Mouse (Mus musculus) embryonic stem cell, embryonic (primary cell): ENCODE results near the gene Gm136.

Experiments used
- CTCF ChIA-PET, 4 experiments: fragments of 300-600 bp in 2 of 4; fragments of 350-600 bp in 2 of 4; sonication (Branson Sonifier 250); formaldehyde crosslinking; loops; one replicate each; lab custom pipeline; 2022; ENCODE audit warnings: inconsistent platforms in 2 of 4; lab: Charles Lee
- POLR2A ChIA-PET, 4 experiments: fragments of 300-600 bp in 2 of 4; fragments of 350-600 bp in 2 of 4; sonication (Branson Sonifier 250); formaldehyde crosslinking; loops; one replicate each; lab custom pipeline; 2022; ENCODE audit warnings: antibody characterized with exemption in 4 of 4, inconsistent platforms in 1 of 4; lab: Charles Lee

Gene Gm136

DNA sequence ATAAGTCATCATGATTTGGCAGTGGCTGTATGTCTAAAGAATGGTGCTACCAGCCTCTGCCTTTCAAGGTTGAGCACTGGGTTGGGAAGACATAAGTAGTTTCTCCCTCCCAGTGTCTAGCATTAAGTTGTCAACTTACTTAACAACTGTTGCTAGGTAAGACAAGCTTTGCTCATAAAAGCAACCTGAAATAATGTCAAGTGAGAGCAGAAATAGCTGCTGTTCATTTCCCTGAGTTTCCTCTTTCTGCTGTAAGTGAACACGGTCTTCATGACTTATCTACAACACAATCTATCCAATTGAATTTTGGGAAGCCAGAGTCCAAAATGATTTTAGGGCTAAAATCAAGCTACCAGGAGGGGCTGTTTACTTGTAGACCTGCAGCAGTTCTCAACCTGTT lies at the start of gene Gm136:
Gm136 (minus strand) TSS at position 101 of the 400 bp plus-strand sequence.
- ChIA-PET CTCF (no interaction called here), POLR2A (interaction anchor here in 1 of 4 experiments (1.7 to 2.6 kb wide), 2 partner anchors 11 to 12 kb away, joined by 3 to 7 read pairs; no protein-coding TSS in a partner anchor)

DNA sequence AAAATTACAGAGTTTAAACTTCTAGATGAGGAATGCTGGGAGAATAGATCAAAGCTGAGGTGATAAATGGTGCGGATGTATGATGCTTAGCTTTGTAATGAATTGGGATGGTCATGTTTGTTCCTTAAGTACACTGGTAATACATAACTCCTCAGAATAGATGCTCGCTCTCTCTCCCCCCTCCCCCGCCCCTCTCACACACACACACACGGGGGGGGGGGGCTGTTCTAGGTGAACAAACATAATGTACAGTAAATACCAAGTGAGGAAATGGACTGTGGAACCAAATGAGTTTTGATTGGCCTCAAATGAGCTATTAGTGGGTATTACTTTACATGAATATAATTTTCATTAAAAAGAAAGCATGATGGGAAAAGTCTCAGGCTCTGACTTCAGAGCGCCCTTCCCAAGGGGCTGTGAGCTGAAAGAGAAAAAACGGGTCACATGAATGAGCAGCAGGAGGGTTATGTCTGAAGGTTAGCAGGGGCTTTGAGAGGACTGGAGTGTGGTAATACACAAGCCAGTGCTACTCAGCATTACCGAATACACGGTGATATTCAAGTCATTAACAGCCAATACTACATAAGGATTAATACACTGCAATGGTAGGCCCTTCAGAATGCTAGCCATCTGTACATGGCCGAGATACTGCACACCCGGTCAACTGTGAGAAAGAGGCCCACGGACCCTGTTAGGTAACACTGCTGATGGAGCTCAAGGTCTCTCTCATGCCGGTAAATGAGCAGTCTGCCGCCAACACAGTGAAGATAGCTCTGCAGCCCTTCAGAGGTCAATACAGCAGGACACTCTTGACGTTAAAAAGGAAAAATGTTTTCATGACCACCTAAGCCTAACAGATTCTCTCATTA lies 45.3 kb upstream of the Gm136 start:
- CTCF ChIA-PET: interaction anchor here in 3 of 4 experiments (0.7 to 1.3 kb wide), 3 partner anchors 17 to 223 kb away, joined by 3 to 5 read pairs (median 3); no protein-coding TSS in a partner anchor
- POLR2A ChIA-PET: interaction anchor here in 3 of 4 experiments (0.6 to 1.7 kb wide), 15 partner anchors 8 to 165 kb away, joined by 3 to 5 read pairs (median 3); partner anchors contain the start of genes Smim8 (in 1 of the 3) and Zfp292 (in 1 of the 3)

- ChIA-PET CTCF (interaction anchor here in 1 of 4 experiments (0.6 kb wide), 1 partner anchor 1490 kb away, joined by 3 read pairs; no protein-coding TSS in a partner anchor), POLR2A (interaction anchor here in 3 of 4 experiments (0.7 to 2.7 kb wide), 19 partner anchors 9 to 182 kb away, joined by 3 to 14 read pairs (median 4); partner anchors contain the start of genes Smim8 (in 1 of the 3) and Zfp292 (in 1 of the 3))
These were observed 41.9 kb upstream of the Gm136 start for GRCm38 (mm10) chr4:34798005-34798404.

DNA sequence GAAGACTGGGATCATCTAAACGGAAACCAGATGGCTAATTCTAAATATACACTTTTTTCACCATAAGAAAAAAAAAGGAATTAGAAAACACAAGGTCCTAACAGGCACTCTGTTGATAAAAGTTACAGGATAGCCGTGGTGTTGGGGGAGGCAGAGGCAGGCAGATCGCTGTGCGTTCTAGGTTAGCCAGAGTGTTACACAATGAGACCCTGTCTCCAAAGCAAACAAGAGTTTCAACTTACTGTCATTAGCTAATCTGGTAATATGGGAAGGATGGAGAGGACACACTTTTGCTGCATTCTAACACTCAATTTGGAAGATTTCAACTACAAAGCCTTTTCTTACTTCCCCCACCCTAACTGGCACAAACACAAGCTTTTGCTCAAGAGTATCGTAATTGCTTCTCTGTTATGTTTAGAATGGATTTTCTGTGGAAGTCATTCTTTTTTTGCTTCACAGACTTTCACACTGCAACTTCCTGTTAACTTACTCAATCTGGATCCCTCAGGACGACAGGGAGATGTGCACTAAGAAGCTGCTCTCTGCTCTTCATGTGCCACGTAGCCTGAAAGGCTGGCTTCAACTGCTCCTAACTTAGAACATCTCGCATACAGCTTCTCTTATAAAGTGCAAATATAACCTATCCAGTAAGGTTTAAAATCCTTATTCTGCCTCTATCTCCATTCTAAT lies 41.4 kb upstream of the Gm136 start:
- POLR2A ChIA-PET: interaction anchor here in 3 of 4 experiments (0.9 to 2.7 kb wide), 16 partner anchors 9 to 125 kb away, joined by 3 to 14 read pairs (median 4); partner anchors contain the start of genes Smim8 (in 1 of the 3) and Zfp292 (in 1 of the 3)
- CTCF ChIA-PET: interaction anchor here in 2 of 4 experiments (0.6 to 0.8 kb wide), 2 partner anchors 125 to 1489 kb away, joined by 3 to 9 read pairs; no protein-coding TSS in a partner anchor

DNA sequence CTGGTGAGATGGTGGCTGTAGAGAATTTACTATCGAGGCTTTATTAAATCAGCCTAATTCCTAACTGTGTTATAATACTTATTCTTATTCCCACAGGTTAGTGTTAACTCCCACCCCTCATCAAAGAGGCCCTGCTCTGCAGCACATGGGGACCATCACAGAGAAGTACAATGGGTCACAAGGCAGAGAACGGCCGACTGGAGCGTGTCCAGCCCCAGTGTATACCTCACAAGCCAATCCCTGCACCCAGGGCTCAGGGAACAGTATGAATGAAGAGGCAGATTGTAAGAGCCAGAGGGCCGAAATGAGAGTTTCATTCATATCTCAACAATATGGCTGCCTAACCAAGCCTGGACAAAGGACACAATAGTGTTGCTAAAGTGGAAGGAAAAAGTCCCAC lies 40.2 kb upstream of the Gm136 start:
- ChIA-PET CTCF (no interaction called here), POLR2A (interaction anchor here in 1 of 4 experiments (1.8 kb wide), 1 partner anchor 86 kb away, joined by 4 read pairs; the partner anchor contains the start of gene Zfp292)

DNA sequence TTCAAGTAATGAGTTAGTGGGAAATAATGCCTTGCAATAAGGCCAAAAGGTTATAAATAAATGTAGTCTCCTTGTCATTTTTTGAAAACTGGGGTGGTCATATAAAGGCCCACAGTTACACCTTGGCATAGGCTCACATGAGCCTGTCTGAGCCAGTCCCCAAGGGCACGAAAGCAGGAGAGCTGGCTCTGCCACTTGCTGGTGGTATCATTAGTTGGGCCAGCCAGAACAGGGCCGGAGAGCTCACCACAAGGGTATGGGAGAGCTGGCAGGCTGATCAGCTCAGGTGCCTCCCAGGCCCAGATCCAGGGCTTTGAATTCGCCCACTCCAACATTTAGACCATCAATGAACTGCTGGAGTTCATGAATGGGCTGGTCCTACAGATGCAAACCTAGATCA lies 30.4 kb upstream of the Gm136 start:
- ChIA-PET CTCF (interaction anchor here in 2 of 4 experiments (0.6 to 1.5 kb wide), 2 partner anchors 92 to 136 kb away, joined by 3 to 5 read pairs; no protein-coding TSS in a partner anchor), POLR2A (interaction anchor here in 2 of 4 experiments (1.1 to 3.5 kb wide), 3 partner anchors 8 to 120 kb away, joined by 3 to 19 read pairs (median 4); partner anchors contain the start of gene Smim8 (in 2 of the 2))

DNA sequence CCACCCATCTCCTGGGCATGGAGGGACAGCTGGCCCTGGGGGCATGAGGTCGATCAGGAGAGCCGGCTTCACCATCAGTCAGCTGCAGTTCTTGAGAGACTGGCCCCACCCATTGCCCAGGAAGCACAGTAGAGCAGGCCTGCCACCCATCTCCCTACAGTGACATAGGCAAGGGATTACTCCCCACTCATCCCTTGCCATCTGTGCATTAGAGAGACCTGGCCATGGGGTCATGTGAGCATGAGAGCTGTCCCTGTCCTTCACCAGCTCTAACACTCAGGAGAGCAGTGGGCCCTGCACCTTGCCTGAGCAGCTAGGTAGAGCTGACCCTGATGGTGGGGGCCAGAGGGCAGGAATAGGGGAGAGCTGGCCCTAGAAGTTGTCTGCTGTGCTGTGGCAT lies 29.6 kb upstream of the Gm136 start:
- POLR2A ChIA-PET: interaction anchor here in 3 of 4 experiments (0.6 to 1.8 kb wide), 11 partner anchors 9 to 129 kb away, joined by 3 to 7 read pairs (median 4); no protein-coding TSS in a partner anchor
- CTCF ChIA-PET: interaction anchor here in 3 of 4 experiments (0.5 to 1.5 kb wide), 8 partner anchors 30 to 179 kb away, joined by 3 to 9 read pairs (median 3); no protein-coding TSS in a partner anchor

DNA sequence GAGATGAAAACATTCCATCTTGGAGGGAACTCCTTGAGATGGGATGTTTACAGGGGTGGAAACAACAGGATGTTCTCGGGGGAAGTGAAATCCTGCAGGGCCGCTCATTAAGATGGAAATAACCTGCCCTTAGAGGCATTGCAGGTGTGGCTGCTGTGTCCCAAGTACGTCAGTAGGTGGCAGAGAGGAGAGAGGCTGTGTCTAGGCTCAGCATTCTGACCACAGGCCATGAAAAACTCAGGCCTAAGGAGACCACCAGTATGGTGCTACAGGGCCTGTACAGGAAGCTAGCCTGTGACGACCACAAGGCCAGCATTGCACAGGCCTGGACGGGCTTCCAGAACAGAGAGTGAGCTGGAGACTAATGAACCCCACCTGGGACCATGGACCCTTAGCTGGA lies 28.8 kb upstream of the Gm136 start:
- CTCF ChIA-PET: interaction anchor here in 2 of 4 experiments (0.6 to 1.3 kb wide), 7 partner anchors 31 to 178 kb away, joined by 3 to 9 read pairs (median 3); no protein-coding TSS in a partner anchor
- POLR2A ChIA-PET: interaction anchor here in 3 of 4 experiments (0.6 to 1.8 kb wide), 12 partner anchors 10 to 130 kb away, joined by 3 to 7 read pairs (median 4); no protein-coding TSS in a partner anchor

GRCm38 (mm10) chr4:34782730-34783129 lies 26.7 kb upstream of the Gm136 start:
- ChIA-PET POLR2A (no interaction called here), CTCF (interaction anchor here in 2 of 4 experiments (0.6 to 1.2 kb wide), 4 partner anchors 81 to 140 kb away, joined by 3 to 5 read pairs (median 4); no protein-coding TSS in a partner anchor)

GRCm38 (mm10) chr4:34777677-34778527 lies 21.8 kb upstream of the Gm136 start, which contains the start of gene Smim8:
Gene Smim8 (minus strand): TSS chr4:34778423.
- ChIA-PET POLR2A (interaction anchor here (0.6 to 2.2 kb wide), 44 partner anchors 8 to 227 kb away, joined by 3 to 19 read pairs (median 4); partner anchors contain the start of genes Slc35a1 (in 2 of the 4), Akirin2 (in 1 of the 4) and Zfp292 (in 1 of the 4)), CTCF (interaction anchor here in 3 of 4 experiments (0.6 to 2.1 kb wide), 15 partner anchors 10 to 1191 kb away, joined by 3 to 10 read pairs (median 3); no protein-coding TSS in a partner anchor)

DNA sequence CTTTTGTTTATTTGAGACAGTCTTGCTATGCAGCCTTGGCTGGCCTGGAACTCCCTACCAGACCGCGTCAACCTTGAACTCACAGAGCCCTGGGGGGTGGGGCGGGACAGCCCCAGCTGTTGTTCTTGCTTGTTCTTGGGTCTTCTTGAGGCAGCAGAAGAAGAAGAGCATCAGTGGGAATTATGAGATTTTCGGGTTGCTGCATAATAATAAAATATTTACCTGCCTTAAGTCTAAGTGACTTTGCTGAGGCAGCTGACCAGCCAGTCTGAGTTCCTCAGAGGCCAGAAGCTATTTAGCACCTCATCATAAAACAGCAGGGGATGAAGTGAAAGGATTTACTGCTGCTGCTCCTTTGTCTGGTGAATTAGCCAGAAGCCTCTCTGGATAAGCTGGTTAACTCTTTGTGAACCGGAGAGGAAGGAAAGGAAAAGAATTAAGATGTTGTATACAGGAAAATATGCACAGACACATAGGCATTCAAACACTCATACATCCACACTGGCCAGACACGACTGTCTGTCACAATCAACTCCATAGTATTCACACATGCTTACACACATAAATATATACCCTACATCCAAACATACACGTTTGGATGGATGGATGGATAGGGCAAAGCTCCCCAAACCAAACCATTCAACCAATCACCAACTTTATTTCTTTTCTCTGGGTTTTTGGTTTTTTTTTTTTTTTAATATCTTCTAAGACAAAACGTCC lies 15.7 kb upstream of the Gm136 start:
- POLR2A ChIA-PET: interaction anchor here (0.5 to 2.4 kb wide), 19 partner anchors 9 to 1464 kb away, joined by 3 to 6 read pairs (median 3); partner anchors contain the start of genes Cfap206 (in 1 of the 4) and Zfp292 (in 1 of the 4)
- CTCF ChIA-PET: interaction anchor here in 3 of 4 experiments (0.5 to 2.4 kb wide), 6 partner anchors 50 to 403 kb away, joined by 3 to 9 read pairs (median 4); no protein-coding TSS in a partner anchor

DNA sequence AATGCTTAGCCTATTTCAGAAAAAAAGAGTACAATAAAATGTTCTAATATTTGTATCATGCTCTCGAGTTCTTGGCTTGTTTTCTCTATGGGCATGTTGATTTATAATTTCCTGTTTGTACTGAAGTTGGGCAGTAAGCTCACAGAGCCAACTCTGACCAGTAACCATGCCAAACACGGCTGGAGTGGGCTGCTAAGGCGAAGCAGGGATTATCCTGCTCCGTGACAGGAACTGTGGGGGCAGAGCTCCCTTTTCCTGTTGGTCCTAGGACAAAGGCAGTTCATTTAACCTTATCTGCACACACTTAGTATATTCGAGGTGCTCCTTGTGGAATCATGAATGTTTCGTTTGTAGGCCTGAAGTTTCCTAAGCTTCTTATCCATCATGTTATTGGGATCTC lies 6.8 kb downstream of the Gm136 start:
- POLR2A ChIA-PET: interaction anchor here in 1 of 4 experiments (0.5 kb wide), 1 partner anchor 28 kb away, joined by 9 read pairs; no protein-coding TSS in a partner anchor
- CTCF ChIA-PET: no interaction called here

DNA sequence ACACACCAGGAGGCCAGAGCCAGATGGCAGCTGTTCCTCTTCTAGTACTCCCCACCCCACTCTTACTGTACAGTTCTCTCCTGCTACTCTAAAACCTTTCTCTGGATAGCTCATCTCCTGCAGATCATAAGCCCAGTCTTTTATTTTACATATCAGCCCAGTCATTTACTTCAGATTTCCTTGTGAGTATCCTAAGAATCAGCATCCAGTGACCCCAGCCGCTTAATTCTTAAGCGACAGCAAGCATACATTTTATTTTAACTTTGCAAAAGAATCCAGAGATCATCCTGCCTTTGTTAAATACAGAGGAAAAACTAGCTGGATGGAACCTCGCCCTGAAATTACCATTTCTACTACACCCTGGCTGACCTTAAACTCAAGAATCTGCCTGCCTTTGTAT lies 21.6 kb downstream of the Gm136 start:
- ChIA-PET CTCF (interaction anchor here in 1 of 4 experiments (1.5 kb wide), 1 partner anchor 33 kb away, joined by 4 read pairs; no protein-coding TSS in a partner anchor), POLR2A (interaction anchor here in 2 of 4 experiments (0.9 to 1.8 kb wide), 4 partner anchors 38 to 173 kb away, joined by 3 to 8 read pairs (median 5); partner anchors contain the start of gene Smim8 (in 2 of the 2))

GRCm38 (mm10) chr4:34733415-34733814 lies 22.6 kb downstream of the Gm136 start:
- ChIA-PET POLR2A (interaction anchor here in 2 of 4 experiments (1.0 to 1.8 kb wide), 2 partner anchors 11 to 44 kb away, joined by 3 to 8 read pairs; partner anchors contain the start of gene Smim8 (in 1 of the 2)), CTCF (interaction anchor here in 3 of 4 experiments (0.6 to 0.7 kb wide), 5 partner anchors 13 to 504 kb away, joined by 3 to 5 read pairs (median 3); no protein-coding TSS in a partner anchor)

DNA sequence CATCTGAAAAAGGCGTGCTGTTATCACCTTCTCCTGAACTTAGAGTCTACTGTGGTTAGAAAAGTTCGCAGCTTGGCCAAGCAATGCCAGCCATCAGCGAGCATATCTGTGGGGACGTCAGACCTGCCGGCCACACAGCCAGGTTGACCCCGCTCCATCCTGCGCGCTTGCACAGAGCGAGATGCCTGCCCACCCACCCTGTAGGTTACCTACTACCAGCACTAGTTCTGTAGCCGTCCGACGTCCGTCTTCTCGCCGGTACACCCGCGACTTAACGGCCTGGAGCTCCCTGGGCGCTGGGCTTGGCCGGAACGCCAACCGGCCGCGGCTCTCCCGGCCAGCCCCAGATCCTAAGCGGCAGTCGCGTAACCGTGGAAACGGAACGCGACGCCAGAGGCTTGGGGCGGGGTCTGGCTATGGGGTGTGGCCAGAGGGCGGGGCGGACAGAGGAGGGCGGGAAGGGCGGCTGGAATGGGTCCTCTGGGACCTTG lies 26.2 kb downstream of the Gm136 start, which contains the start of gene Cfap206:
Cfap206 (minus strand) TSS at position 356 of the 491 bp plus-strand sequence.
- ChIA-PET POLR2A (interaction anchor here in 2 of 4 experiments (0.9 to 1.2 kb wide), 4 partner anchors 8 to 48 kb away, joined by 3 to 5 read pairs (median 4); no protein-coding TSS in a partner anchor), CTCF (no interaction called here)
